Mouse (Mus musculus) testis, adult 2 months (tissue): Measurements from ENCODE around the gene Cyb5r4. TPM values are rescaled to one million over a fixed set of nuclear protein-coding genes. Genes with fewer than 3 reads are reported as not detected.
"Not testable (repeated sequence)": the region's sequence is repeated elsewhere in the genome, so short reads cannot be mapped to it uniquely, and the experiment has no call there.

Experiments used
- H3K27ac ChIP-seq: fragments of 200-500 bp; 2 replicates; pipeline ENCODE4 v1.5.1; 2012; ENCODE audit warnings: low read depth, low read length; ENCODE audit not compliant: control insufficient read depth, insufficient read depth
- H3K27me3 ChIP-seq: fragments of 200-500 bp; 2 replicates; pipeline ENCODE4 v1.6.1; 2012; ENCODE audit warnings: mild to moderate bottlenecking, low read length, moderate library complexity; ENCODE audit not compliant: control insufficient read depth, insufficient read depth
- H3K36me3 ChIP-seq: fragments of 200-500 bp; 2 replicates; pipeline ENCODE4 v1.6.1; 2012; ENCODE audit warnings: mild to moderate bottlenecking, low read length; ENCODE audit not compliant: control insufficient read depth, insufficient read depth
- H3K4me1 ChIP-seq: fragments of 200-500 bp; 2 replicates; pipeline ENCODE4 v1.6.1; 2012; ENCODE audit warnings: low read length; ENCODE audit not compliant: control insufficient read depth, insufficient read depth
- H3K4me3 ChIP-seq: fragments of 200-500 bp; 2 replicates; pipeline ENCODE4 v1.5.1; 2012; ENCODE audit warnings: low read depth, mild to moderate bottlenecking, low read length, moderate library complexity, mixed read lengths; ENCODE audit not compliant: control insufficient read depth
- CTCF ChIP-seq: fragments of 200-500 bp; IDR thresholded peaks from 2 replicates; pipeline ENCODE4 v1.5.1; 2012; ENCODE audit warnings: low read depth, mild to moderate bottlenecking, inconsistent platforms, low read length, moderate library complexity; ENCODE audit not compliant: control insufficient read depth, insufficient read depth, insufficient replicate concordance
- POLR2A ChIP-seq: fragments of 200-500 bp; IDR thresholded peaks from 2 replicates; pipeline ENCODE4 v1.6.1; 2012; ENCODE audit warnings: low read depth, mild to moderate bottlenecking, inconsistent platforms, low read length, moderate library complexity; ENCODE audit not compliant: control insufficient read depth
- polyA plus RNA-seq: library from polyadenylated mRNA; depleted of rRNA; stranded (reverse); fragments of >200 nt; gene quantifications from 2 replicates; pipeline ENCODE4 v1.2.3, GENCODE M21; 2012

Cyb5r4 gene
- polyA plus RNA-seq, 1 experiment: 20.4 TPM

DNA sequence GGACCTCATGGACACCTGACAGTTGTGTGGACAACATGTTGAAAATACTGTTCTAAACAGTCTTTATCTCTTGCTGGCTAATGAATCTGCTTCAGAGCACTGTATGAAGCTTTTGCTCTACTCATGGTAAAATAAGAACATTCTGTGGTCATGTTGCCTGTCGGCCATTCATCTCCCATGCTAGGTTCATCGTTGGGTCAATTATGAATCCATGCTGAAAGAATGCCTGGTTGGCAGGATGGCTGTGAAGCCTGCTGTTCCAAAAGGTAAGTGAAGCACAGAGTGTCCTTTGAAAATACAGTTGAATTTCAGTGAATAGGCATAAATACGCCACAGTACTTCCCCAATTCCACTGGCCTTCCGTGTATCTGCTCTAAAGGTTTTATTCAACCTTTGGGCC, 10.4 kb downstream of the Cyb5r4 start:
- TF ChIP-seq POLR2A (no peak), CTCF (no peak)
- H3K36me3 ChIP-seq: no peaks in the 10 kb centered on the region
- H3K27ac ChIP-seq: no peak overlapping the region
- no peak overlapping the region for H3K4me3 ChIP-seq
- no peaks in the 10 kb centered on the region for H3K27me3 ChIP-seq
- no peaks in the 10 kb centered on the region for H3K4me1 ChIP-seq

DNA sequence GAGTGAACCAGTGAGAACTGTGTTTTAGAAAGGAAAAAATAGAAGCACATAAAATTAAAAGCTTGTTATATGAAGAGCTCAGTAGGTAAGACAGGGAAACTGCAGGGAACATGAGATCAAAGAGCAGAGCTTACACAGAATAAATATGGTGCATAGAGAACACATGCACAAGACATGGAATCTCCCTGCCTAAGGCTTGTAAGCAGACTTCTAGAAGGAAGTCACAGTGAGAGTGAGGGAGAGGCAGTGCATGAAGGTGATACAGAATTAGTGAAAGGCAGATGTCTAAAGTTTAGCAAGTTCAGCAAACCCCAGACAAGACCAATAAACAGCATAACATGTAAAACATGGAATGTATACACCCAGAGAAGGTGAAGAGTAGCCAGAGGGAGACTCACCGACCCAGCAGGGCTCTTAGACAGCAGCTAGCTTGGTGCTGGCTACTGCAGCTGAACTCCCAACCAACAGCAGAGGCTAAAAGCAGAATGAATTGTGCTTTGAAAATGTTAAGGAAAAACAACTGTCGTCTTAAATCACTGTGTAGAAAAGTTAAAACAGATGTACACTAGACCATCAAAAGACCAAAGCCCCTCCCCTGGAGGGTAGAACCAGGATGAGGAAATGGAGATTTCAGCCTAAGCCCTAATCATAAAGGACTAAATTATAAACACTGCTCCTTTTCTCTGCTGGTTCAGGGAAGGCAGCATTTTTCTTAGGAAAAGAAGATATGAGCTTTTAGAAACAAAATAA, 13.2 kb downstream of the Cyb5r4 start:
- H3K36me3 ChIP-seq: no peaks in the 10 kb centered on the region
- H3K4me3 ChIP-seq: no peak overlapping the region
- H3K27me3 ChIP-seq: no peaks in the 10 kb centered on the region
- TF ChIP-seq CTCF: no peak
- TF ChIP-seq POLR2A: no peak
- no peaks in the 10 kb centered on the region for H3K4me1 ChIP-seq
- no peak overlapping the region for H3K27ac ChIP-seq

DNA sequence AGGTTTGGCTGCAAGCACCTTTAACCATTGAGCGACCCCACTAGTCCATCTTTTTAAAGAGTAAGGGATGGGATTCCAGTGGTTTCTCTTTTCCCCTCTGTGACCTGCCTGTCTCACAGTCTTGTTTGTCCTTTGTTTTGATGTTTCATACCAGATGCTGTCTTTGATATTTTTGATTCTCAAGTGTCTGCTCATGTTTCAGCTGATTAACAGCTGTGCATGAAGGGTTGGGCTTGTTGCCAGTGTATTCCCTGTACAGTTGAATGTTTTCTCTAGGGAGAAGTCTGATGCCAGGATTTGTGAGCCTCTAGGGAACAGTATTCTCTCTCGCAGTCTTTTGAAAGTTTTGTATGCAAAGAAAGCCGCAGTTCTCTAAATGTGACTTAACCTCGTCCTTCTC, 27.6 kb downstream of the Cyb5r4 start:
- Histone ChIP-seq H3K4me1 (no peaks in the 10 kb centered on the region), H3K27me3 (no peaks in the 10 kb centered on the region), H3K36me3 (no peaks in the 10 kb centered on the region), H3K4me3 (no peak overlapping the region), H3K27ac (no peak overlapping the region)
- TF ChIP-seq CTCF (no peak), POLR2A (no peak)

DNA sequence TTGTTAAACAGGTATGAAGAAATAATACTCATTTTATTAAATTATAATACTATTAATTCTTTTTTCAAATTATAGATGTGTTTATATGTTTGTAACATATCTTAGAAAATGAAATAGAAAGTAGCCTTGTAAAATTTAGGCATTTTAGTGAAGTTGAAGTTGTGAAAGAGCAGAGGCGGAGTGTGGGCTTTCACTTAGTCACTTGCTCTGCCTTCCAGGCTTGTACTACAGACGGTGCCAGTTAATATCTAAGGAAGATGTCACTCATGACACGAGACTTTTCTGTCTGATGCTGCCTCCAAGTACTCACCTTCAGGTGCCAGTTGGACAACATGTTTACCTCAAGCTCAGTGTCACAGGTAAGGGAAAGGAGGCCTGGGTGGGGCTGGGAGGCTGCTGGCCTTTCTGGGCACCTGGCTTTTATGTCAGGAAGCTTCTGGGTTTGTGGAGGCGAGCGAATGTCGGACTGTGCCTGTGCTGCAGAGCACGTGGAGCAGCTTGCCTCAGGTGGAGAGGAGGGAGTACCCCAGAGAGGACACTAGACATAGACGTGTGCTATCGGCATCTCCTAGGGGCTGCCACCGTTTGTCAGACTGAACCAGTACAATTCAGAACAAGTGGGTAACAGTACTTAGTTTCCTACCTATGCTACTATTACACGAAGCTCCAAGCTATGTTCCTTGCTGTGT, 33.9 kb downstream of the Cyb5r4 start:
- no peaks in the 10 kb centered on the region for H3K4me1 ChIP-seq
- TF ChIP-seq POLR2A (no peak), CTCF (no peak)
- H3K36me3 ChIP-seq: no peaks in the 10 kb centered on the region
- H3K27me3 ChIP-seq: no peaks in the 10 kb centered on the region
- H3K4me3 ChIP-seq: no peak overlapping the region
- no peak overlapping the region for H3K27ac ChIP-seq

DNA sequence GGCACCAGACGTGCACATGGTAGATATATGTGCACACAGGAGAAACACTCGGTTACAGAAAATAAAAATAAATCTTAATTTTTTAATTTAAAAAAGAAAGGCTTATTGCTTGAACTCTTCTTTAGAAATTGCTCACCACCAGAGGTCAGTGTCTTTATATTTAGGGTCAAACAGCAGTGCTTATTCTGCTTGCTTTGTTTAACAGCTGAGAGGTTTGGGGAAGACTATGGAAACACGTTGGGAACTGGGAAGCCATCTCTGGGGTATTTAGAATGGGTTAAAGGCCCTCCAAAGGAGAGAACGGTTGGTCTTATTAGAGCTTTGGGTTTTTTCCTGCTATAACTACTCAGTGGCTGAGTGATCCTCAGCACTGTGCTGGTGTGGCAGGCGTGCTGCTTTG, 40.5 kb downstream of the Cyb5r4 start:
- no peak overlapping the region for H3K4me3 ChIP-seq
- H3K27ac ChIP-seq: no peak overlapping the region
- no peaks in the 10 kb centered on the region for H3K27me3 ChIP-seq
- no peaks in the 10 kb centered on the region for H3K4me1 ChIP-seq
- TF ChIP-seq POLR2A (no peak), CTCF (no peak)
- peaks cover under 1% of the 10 kb centered on the region; the same call in 1 of the 2 replicates for H3K36me3 ChIP-seq

DNA sequence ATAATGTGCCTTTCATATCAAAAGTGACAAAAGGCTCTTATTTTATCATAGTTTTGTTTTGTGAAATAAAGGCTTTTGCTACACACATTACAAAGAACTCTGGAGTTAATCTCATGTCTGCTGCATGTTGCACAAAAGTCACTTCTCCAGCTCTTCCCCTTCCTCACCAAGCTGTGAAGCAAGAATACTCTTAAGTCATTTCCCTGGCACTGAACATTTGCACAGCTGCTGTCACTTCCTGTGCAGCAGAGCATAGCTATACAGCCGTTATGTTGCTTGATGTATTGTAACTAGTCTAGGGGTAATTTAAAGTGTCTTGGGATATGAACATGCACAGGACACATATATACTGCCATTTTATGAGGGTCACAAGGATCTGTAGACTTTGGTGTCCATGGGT, 46.3 kb downstream of the Cyb5r4 start:
- Histone ChIP-seq H3K4me1 (no peaks in the 10 kb centered on the region), H3K27me3 (no peaks in the 10 kb centered on the region), H3K4me3 (no peak overlapping the region), H3K36me3 (peaks cover 2% of the 10 kb centered on the region; the same call in 1 of the 2 replicates), H3K27ac (no peak overlapping the region)
- TF ChIP-seq CTCF (no peak), POLR2A (no peak)

DNA sequence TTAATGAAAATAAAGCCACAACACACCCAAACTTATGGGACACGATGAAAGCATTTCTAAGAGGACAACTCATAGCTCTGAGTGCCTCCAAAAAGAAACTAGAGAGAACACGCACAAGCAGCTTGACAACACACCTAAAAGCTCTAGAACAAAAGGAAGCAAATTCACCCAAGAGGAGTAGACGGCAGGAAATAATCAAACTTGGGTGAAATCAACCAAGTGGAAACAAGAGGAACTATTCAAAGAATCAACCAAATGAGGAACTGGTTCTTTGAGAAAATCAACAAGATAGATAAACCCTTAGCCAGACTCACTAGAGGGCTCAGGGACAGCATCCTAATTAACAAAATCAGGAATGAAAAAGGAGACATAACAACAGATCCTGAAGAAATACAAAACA, 49.8 kb downstream of the Cyb5r4 start:
- H3K4me3 ChIP-seq, H3K27me3 ChIP-seq, H3K36me3 ChIP-seq, H3K27ac ChIP-seq, H3K4me1 ChIP-seq: not testable (repeated sequence)
